Mouse (Mus musculus): Measurements from ENCODE around the gene Art4.
A peak's percentile ranks its signal among the peaks of the same experiment; 100 is the strongest.

Art4 gene

DNA sequence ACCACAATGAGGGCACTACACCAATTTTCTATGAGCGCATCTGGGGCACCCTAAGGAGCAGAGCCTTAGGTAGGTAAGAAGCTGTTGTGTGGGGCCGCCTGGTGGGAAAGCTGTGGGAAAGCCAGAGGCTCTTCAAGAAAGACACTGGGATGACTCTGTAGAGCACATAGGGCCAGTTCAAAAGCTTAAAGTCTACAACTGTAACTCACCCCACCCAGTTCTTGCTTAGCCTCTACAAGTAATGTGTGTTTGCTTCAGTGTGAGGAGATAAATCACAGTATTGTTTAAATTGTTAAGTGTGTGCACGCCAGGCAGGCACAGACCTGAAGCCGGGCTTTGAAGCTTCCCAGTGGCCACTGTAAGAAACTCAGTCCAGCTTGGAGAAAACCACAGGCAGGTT lies 8.6 kb upstream of the Art4 start:
- no peak for DNase-seq (ENCODE audit: low read depth, low spot score)

DNA sequence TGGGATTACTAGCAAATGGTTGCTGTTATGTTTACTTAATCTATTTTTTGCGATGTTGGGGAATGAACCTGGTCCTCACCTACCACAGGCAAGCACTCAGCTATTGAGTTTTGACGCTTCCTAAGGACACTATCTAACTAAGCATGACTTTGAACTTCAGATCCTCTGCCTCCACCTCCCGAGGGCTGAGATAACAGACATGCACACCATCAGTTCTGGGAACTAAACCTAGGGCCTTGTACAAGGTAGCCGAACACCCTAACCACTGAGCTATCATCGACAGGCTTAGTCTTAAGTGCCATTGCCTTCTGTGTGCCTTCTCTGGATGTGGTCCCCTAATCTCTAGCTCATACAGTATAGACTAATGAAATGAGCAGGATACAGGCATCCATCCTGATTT lies 7.8 kb upstream of the Art4 start:
- DNase-seq (ENCODE audit: low read depth, low spot score): no peak

DNA sequence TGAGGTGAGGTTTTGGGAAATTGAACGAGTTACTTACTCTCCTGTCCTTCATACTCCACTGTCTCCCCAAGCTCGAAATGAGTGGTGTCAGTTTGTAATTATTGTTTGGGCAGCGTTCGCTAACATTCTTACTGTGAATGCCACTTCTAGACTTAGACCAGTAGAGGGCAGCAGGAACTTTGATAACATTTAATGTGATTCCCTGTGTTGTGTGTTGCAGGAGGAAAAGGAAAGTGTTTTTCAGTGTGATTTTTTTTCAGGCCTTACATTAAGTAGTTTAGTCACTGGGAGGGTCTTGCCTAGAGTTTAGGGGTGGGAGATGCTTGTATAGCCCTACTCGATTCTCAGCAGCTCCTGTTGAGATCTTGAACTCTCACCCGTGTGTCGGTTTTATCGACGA lies 3.5 kb upstream of the Art4 start:
- peak; percentile 50 for DNase-seq (ENCODE audit: low read depth, low spot score)

DNA sequence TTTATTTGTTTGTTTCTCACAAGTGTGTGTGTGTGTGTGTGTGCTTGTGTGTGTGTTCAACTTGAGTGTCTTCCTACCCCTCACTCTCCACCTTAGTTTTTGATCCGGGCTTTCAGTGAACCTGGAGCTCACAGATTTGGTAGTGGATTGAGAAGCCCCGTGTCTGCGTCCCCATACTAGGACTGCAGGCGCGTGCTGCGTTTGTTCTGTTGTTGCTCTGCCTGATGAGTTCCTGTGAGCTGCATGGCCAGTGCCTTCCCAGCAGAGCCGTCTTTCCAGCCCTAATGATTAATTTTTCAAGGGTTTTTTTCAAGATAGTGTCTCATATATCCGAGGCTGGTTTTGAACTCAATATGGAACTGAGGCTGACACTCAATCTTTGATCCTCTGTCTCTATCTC lies 887 bp upstream of the Art4 start:
- DNase-seq (ENCODE audit: low read depth, low spot score): peak; percentile 34

DNA sequence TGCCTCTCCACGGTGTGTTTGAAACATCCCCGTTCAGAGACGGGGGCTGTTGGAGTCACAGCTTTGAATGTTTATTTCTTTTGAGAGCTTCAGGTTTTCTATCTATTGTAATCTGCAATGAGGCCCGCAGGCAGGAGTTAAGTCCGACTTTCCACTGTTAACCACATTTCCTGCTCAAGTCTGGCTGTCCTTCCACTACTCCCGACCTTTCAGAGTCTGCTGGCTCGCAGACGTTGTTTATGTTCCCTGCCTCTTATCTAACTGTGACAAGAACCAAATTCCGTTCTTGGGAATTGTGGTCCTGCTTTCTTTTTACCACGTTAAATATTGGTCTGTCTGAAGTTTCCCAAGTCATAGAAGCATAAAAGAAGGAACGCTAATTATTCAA lies 334 bp upstream of the Art4 start:
- DNase-seq (ENCODE audit: low read depth, low spot score): no peak

DNA sequence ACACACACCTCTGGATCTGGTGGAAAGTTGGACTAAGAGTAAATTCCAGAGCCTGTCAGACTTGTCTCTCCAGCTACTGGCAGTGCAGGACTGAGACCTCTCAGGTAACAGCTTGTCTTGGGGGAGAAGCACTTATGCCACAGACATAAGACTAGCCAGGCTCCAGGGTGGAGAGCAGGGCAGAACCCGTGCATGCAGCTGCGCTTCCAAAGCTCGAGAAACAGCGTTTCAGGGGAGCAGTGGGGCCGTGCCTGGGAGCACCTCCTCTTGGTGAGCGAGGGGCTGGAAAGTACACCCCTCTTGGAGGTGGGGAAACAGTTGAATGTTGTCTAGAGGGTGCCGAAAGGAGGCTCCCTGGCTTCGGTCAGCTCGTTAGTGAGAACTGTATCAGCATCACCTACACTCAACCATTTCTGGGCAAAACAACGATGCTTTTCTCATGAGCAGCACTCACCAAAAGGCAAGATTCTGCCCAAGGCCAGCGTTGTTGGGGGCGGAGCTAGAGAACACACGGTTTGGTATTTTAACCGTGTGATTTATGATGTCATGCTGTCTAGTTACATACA lies 1.4 kb downstream of the Art4 start:
- peak; percentile 68 for DNase-seq (ENCODE audit: low read depth, low spot score)

DNA sequence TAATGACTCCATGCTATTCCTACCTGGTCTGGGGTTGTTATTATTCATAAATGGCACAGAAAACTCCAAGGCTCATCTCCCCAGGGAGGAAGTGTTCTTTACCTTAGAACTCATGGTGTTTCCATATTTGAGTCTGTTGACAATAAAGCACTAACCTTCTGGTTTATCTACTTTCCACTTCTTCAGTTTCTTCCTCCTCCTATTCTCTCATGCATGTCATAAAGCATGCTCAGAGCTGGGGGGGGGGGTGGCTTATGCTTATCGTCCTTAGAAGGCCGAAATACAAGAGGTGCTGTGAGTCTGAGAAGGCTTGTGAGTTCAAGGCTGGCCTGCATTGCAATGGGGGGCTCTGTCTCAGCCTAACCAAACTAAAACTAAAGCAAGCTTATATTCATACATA lies 2.4 kb downstream of the Art4 start:
- DNase-seq (ENCODE audit: low read depth, low spot score): no peak

DNA sequence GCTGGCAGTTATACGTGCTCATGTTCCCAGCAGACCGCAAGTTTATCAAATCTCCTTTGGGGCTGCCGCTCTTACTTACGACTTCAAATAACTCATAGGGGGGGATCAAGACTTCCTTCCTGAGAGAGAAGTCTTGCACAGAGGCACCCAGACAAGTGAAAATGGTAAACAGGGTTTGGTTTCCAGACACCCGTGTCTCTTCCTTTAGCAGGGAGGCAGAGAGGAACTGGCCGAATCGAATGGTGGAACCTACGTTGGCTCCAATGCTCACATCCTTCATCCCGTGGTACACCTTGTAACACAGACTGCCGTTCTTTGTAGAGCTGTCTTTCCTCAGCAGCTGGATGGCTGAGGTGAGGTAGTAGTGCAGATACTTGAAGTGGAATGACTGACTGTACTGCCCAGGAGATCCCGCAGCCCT lies 3.2 kb downstream of the Art4 start:
- no peak for DNase-seq (ENCODE audit: low read depth, low spot score)

DNA sequence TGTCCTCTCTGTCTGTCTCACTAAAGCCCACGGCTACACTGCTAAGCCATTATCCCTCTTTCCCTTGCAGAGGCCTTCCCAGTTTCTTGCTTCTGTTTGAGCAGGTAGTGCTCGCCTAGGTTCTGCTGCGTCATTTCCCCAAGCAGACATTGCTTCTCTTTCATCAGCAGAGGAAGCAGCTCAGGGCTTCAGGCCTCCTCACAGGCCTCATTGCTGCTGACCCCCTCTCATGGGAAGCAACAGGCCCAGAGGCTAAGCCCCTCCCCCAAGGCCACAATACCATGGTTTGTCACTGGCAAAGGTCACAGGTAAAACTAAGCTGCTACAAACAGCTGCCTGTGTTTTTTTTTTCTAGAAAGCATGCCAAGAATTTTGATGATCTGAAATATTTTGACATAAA lies 4.8 kb downstream of the Art4 start:
- peak; percentile 15 for DNase-seq (ENCODE audit: low read depth, low spot score)

DNA sequence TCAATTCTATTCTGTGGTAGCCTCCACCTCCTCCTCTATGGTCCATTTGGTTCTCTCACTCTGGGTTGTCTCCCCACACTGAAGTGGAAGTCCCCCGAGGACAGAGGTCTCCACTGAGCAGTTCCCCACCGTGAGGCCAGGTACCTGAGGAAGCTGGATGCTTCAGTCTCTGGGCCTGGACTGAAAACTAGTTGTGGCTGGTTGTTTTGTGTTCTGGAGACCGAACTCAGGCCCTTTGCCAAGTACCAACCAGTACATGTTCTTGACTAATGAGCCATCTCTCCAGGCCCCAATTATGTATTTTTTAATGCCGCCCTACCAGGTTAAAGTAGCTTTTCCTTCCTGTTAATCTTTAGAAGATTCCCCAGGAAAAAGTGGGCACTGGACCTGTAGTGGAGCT lies 5.2 kb downstream of the Art4 start:
- no peak for DNase-seq (ENCODE audit: low read depth, low spot score)

DNA sequence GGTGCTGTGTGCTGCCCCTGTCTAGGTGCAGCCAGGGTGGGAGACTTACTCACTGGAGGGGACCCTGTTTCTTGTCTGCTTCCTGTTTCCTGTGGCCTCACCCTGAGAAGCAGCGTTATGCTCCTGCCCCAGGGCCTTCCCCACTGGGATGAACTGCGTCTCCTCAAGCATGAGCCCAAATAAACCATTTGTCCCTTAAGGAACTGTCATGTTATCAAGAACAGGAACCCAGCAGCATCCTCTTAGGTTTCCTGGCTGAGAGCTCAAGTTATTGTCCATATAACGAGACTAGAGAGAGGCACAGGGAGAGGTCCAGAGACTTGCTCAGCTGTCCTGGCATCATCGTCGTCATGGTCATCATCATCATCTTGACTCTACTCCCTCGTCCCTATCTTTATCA lies 7.3 kb downstream of the Art4 start:
- DNase-seq (ENCODE audit: low read depth, low spot score): no peak

DNA sequence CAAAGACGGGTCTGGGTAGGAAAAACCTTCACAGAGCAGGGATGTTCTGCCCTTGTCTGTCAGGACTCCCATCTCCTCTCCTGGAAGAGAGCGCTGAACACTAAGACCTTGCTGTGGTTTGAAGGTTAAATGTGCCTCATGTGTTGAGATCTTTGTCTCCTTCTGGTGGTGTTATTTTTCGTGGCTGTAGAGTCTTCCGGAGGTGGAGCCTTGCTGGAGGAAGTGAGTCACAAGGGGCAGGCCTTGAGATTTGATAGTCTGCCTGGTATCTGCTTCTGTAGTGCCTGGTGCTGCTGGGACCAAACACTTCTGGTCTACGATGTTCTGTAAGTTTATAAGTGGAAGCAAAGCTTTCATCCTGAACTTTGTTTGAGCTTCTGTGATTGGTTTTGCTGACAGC lies 8.6 kb downstream of the Art4 start:
- DNase-seq (ENCODE audit: low read depth, low spot score): no peak

DNA sequence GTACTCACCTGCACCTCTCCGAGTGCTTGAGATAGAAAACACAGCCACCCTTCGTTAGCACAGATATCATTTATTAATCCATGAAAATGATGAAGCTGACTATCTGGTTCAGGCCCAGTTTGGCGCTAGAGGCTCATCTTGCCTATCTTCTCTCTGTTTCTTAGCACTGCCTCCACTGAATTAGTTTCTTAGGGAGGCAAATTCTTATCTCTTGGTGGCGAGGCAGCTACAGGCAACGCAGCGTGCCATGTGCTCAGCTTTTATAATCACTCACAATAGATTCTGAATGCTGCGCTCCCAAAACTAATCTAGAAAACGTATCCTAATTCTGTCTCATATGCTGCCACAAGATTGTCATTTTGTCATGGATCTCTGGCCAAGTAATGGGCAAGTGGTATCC lies 9.1 kb downstream of the Art4 start:
- no peak for DNase-seq (ENCODE audit: low read depth, low spot score)

DNA sequence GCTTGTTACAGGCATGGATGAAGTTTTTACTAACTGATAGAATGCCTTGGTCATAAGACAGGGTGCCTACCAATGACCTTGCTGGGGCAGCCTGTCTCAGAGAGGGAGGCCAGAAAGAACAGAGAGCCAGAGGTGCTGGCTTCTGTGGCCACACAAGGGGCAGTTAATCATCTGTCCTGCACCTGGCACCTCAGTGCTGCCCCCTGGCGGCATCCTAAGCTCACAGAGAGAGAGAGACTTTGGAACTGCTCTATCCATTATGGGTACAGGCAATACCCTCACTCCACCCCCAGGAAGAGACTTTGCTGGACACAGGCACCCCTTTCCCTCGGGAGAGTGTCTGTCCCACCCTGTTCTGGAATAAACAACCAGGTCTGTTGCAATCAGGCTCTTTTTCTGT lies 9.7 kb downstream of the Art4 start:
- no peak for DNase-seq (ENCODE audit: low read depth, low spot score)

DNA sequence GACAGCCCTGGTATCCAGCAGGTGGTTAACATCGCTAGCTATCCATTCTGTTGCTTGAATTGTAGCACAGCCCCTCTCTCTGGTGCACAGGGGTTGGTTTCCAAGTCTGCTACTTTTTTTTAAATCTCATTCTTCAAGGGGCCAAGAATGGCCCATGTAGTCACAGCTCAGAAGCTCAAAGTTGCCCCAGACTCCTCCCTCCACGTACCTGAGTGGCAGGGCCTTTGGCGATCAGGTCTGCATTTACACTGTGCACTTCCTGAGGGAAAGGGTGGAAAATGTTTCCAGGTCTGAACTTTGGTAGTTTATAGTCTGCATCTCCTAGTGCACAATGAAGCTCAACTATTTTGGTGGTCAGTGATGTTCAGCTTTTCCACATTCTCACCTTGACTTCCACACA lies 10.3 kb downstream of the Art4 start:
- no peak for DNase-seq (ENCODE audit: low read depth, low spot score)

DNA sequence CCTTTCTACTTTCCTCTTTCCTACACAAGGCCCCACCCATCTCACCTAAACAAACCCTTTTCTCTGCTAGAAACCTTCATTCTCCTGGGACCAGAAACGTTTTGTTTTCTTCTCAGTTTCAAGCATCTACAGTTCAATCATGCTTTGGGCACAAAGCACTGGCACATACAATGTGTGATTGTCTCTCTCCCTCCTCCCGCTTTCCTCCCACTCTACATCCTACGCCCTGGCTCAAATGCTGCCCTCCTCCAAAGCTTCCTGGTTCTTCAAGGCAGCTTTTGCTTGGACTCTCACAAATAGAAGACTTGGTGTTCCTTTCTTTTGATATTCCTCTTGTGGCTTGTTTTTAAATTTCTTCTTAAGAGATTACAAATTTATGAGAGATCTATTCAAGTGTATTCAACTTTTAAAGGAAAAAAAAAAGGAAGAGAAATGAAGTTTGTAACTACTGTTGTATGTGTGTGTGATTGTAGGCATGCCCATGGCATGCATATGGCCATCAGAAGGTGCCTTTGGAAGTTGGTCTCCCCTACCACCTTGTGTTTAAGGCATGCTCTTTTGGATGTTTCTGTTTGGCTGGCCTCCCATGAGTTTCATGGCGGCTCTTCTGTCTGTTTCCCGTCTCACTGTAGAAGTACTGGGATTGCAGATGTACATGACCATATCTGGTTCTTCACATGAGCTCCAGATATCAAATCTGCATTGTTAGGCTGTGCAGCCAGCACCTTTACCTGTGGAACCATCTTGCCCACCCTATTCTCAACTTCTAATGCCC lies 11.6 kb downstream of the Art4 start:
- DNase-seq (ENCODE audit: low read depth, low spot score): no peak

DNA sequence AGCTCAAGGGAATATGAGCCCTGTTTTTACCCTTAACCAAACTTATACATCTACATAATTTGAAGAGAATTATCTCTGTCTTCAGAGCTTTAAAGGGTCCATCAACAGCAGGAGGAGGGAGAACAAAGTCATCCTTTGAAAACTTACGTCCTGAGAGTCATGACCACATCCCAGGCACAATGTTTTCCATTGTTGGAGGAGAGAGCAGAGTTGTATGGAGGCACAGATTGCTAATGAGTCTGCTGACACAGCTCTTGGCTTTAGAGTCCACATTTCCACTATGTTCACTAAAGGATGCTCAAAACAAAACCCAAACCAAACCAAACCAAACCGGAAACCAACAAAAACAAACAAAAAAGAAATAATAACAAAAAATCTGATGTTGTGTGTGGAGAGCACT lies 12.6 kb downstream of the Art4 start:
- DNase-seq (ENCODE audit: low read depth, low spot score): no peak

DNA sequence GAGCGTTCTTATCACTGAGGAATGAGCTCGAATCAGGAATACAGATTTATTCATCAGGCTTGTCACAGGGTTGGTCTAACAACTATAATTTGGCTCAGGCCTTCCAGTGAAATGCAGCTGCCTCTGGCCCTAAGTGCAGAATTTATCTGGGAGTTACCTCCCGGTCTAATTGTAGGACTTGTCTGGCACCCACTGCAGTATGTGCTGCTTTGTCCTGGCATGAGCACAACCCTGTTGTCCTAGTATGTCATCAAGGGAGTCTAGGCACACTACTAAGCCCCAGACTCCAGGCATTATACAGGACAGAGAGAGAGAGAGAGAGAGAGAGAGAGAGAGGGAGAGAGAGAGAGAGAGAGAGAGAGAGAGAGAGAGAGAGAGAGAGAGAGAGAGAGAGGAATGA lies 20.2 kb downstream of the Art4 start:
- no peak for DNase-seq (ENCODE audit: low read depth, low spot score)

DNA sequence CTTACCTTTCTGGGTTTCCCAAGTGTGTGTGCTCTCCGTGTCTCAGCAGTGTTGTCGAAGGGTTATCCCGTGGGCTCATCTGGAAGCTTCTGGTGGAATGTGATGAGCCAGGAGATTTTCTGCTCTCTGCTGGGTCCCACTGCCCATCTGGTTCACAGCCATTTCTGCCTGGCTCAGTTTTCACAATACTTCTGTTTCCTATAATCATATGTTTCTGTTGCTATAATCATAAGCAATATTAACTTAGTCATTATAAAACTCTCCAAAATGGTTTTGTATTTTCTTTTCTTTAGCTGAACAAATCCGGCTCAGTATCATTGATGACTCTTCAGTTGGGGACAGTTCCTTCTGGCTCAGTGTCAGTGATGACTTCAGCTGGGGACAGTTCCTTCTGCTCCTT lies 22.2 kb downstream of the Art4 start, which contains the start of gene Smco3:
Gene Smco3, minus strand, starts transcription at position 101 of the 400 bp plus-strand sequence.
- no peak for DNase-seq (ENCODE audit: low read depth, low spot score)

DNA sequence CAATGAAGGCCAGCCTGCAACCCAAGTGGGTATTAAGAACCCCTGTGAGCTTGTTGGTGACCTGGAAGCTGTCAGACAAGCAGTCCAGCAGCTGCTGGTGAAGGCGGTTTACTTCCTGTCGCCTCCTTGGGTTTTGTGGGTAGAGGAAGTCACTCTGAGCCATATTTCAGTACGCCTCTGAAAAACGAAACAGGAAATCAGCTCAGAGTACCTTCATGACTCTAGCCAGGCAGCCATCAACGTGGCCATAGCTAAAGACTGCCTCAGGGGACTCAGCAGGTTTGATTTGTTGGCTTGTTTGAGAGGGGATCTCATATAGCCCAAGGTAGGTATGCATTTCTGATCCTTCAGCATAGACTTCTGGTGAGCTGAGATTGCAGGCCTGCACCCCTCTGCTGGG lies 25.8 kb downstream of the Art4 start:
- no peak for DNase-seq (ENCODE audit: low read depth, low spot score)

DNA sequence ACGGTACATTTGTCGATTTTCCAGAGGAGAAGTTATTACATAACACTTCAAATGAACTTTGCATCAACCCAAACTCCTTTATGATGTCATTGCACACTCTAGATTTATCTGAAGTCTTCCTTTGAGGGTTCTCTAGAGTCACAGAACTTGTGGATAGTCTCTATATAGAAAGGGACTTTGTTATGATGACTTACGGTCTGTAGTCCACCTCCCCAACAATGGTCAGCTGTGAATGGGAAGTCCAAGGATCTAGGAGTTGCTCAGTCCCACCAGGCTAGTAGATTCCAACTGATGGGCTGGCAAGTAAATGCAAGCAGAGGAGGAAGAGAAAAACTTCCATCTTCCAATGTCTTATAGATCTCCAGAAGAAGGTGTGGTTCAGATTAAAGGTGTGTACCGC lies 28.9 kb downstream of the Art4 start:
- no peak for DNase-seq (ENCODE audit: low read depth, low spot score)

DNA sequence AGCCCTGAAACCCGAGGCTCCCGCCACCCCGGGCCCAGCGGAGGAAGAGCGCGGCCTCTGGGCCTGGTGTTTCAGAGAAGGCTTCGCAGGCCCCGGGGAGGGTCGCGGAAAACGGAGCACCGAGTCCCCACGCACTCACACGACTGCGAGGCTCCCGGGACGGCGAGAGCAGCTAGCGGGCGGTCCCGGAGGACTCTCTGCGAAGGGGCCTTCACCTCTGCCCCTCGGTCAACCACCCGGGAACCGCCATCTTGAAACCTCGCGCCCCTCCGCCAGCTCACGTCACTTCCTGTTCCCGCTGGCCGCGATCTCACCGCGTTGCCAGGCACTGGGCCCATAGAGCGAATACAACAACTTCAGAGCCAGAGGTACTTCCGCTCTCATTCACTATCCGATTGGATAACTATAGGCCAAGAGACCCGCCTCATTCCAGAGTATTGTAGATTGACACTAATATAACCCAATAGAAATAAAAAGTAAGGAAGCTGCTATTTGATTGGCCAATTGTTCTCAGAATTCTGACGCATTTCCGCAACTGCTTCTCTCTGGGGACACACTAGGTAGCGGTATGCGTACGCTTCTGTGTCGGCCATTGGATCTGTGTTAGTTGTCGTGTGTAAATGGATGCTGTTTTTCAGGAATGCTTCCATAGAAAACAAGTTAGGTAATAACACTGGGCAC lies 29.5 kb downstream of the Art4 start, which contains the start of gene Wbp11:
Gene Wbp11, minus strand, starts transcription at position 353 of the 681 bp plus-strand sequence.
- DNase-seq (ENCODE audit: low read depth, low spot score): peak; percentile 94

DNA sequence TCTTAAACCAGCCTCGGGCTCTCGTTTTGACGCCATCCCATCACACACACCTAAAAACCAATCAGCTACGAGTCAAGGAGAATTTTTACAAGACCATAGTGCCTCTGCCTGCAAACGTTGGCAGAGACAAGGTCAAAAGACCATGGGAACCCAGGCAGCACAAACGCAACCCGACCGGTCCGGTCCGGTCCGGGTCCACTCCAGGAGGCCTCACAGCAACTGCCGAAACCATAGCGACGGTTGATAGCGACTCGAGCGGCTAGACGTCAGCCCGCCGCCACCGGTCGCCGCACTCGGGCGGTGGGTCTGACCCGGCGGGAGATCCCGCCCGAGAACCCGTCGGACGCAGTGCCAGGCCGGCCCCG lies 30.0 kb downstream of the Art4 start, which contains the start of gene BC049715:
Gene BC049715, plus strand, starts transcription at position 111 of the 365 bp plus-strand sequence.
- peak; percentile 37 for DNase-seq (ENCODE audit: low read depth, low spot score)
